Mouse (Mus musculus) kidney, adult 2 months (tissue): ENCODE results near the gene Stim2.

Source experiments
- CTCF ChIP-seq: fragments of 200-500 bp; conservative IDR thresholded peaks from 2 replicates; pipeline ENCODE4 v1.5.1; 2011; ENCODE audit warnings: low read depth, mild to moderate bottlenecking, control low read depth, low read length, moderate library complexity, mixed read lengths; ENCODE audit not compliant: insufficient read depth, insufficient read length
- POLR2A ChIP-seq: fragments of 200-500 bp; IDR thresholded peaks from one replicate; pipeline ENCODE4 v1.6.1; 2011; ENCODE audit warnings: low read depth, low read length, control low read depth

DNA sequence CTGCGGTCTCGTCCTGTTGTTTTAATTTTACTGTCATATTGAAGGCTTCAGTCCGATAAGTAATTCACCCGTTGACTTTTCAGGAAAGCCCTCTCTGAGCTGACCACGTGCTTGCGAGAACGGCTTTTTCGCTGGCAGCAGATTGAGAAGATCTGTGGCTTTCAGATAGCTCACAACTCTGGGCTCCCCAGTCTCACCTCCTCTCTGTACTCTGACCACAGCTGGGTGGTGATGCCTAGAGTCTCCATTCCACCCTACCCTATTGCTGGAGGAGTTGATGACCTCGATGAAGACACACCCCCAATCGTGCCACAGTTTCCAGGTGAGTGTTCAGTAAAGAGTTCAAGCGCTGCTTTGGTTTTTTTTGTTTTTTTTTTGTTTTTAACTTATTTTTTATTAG is 112.5 kb downstream of the Stim2 start:
- TF ChIP-seq POLR2A, result no peak
- no peak for TF ChIP-seq CTCF
